Mouse (Mus musculus): ENCODE results near the gene Spag6l. TPM values are rescaled to one million over a fixed set of nuclear protein-coding genes. Genes with fewer than 3 reads are reported as not detected.

The Spag6l gene
- polyA plus RNA-seq, 1 experiment from 2014 or later, result 0.35 TPM

DNA sequence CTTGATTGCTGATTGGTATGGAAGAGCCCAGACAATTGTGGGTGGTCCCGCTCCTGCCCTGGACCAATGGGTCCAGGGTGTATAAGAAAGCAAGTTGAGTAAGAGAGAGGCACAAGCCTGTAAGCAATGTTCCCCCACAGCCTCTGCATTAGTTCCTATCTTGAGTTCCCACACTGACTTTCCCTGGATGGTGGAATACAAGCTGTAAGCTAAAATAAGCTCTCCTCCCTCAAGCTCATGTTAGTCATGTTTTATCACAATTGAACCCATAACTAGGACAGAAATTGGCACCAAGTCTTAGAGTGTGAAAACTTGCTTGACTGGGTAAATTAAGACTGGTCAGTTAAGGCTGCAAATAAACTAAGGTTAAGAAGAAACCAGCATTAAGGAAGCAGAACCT is 26.3 kb upstream of the Spag6l start:
- WGBS, result 83% methylated on average over 1 of the region's 1 CpGs
- no peak overlapping the region for H3K27ac ChIP-seq
- H3K4me1 ChIP-seq (replicated peaks), result no peaks in the 10 kb centered on the region
- H3K9me3 ChIP-seq, result peaks cover 8% of the 10 kb centered on the region; the same call in 1 of the 2 replicates
- H3K27me3 ChIP-seq, result no peaks in the 10 kb centered on the region
- no peak for ATAC-seq (ENCODE audit: insufficient number of reproducible peaks, insufficient read depth, low FRiP score, low TSS enrichment, low read depth)
- H3K9ac ChIP-seq (replicated peaks), result no peak overlapping the region
- H3K4me2 ChIP-seq, result no peak overlapping the region
- no peaks in the 10 kb centered on the region for H3K36me3 ChIP-seq
- no peak overlapping the region for H3K4me3 ChIP-seq (replicated peaks)

DNA sequence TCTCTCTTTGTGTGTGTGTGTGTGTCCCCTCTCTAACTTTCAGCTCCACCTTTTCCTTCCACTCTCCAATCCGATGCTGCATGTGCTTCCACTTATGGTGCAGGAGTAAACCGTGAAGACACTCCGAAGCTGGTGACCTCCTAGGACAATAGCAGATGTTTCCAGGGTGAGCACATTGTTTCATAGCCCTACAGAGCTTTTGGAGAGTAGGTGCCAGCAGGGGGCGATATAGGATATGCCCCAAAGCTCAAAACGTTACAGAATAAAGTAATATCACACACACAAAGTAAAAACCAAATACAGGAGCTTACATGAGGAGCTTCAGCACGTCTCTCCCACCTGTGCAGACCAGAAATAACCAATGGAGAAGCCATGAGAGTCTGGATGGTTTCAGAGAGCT is 25.6 kb upstream of the Spag6l start:
- ATAC-seq (ENCODE audit: insufficient number of reproducible peaks, insufficient read depth, low FRiP score, low TSS enrichment, low read depth), result no peak
- Histone ChIP-seq H3K27me3 (no peaks in the 10 kb centered on the region), H3K27ac (no peak overlapping the region), H3K4me2 (no peak overlapping the region), H3K4me1 (replicated peaks) (no peaks in the 10 kb centered on the region), H3K9me3 (peaks cover 8% of the 10 kb centered on the region; the same call in 1 of the 2 replicates), H3K36me3 (no peaks in the 10 kb centered on the region), H3K4me3 (replicated peaks) (no peak overlapping the region), H3K9ac (replicated peaks) (no peak overlapping the region)
- 33% methylated on average over 6 of the region's 6 CpGs for whole genome bisulfite sequencing

DNA sequence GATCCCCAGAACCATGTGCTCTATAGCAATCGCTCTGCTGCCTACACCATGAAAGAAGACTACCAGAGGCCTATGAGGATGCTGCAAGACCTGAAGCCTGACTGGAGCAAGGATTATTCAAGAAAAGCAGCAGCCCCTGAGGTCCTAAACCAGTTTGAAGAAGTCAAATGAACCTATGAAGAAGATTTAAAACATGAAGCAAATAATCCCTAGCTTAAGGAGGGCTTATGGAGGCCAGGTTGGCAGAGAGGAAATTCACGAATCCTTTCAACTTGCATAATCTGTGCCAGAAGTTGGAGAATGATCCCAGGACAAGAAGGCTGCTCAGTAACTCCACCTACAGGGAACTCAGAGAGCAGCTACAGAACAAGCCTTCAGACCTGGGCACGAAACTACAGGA is 23.2 kb upstream of the Spag6l start:
- WGBS, result 74% methylated on average over 3 of the region's 3 CpGs
- Histone ChIP-seq H3K9me3 (peaks cover 8% of the 10 kb centered on the region; the same call in 1 of the 2 replicates), H3K4me2 (no peak overlapping the region), H3K4me3 (replicated peaks) (no peak overlapping the region), H3K36me3 (no peaks in the 10 kb centered on the region), H3K4me1 (replicated peaks) (no peaks in the 10 kb centered on the region), H3K27ac (no peak overlapping the region), H3K27me3 (no peaks in the 10 kb centered on the region), H3K9ac (replicated peaks) (no peak overlapping the region)
- ATAC-seq (ENCODE audit: insufficient number of reproducible peaks, insufficient read depth, low FRiP score, low TSS enrichment, low read depth), result no peak

DNA sequence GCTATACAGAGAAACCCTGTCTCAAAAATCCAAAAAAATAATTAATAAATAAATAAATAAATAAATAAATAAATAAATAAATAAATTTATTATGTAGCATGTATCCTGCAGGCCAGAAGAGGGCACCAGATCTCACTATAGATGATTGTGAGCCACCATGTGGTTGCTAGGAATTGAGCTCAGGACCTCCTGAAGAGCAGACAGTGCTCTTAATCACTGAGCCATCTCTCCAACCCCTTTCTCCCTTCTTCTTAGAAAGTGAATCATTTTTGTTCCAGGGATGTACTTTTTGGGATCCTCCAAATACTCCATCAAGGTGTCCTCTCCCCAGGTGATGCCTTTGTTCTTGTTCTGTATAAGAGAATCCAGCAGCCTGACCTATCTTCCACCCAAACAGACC is 19.9 kb upstream of the Spag6l start:
- Histone ChIP-seq H3K27me3 (no peaks in the 10 kb centered on the region), H3K4me3 (replicated peaks) (no peak overlapping the region), H3K4me2 (no peak overlapping the region), H3K4me1 (replicated peaks) (no peaks in the 10 kb centered on the region), H3K36me3 (no peaks in the 10 kb centered on the region), H3K9ac (replicated peaks) (no peak overlapping the region), H3K9me3 (peaks cover 8% of the 10 kb centered on the region; the same call in 1 of the 2 replicates), H3K27ac (no peak overlapping the region)
- no peak for ATAC-seq (ENCODE audit: insufficient number of reproducible peaks, insufficient read depth, low FRiP score, low TSS enrichment, low read depth)

DNA sequence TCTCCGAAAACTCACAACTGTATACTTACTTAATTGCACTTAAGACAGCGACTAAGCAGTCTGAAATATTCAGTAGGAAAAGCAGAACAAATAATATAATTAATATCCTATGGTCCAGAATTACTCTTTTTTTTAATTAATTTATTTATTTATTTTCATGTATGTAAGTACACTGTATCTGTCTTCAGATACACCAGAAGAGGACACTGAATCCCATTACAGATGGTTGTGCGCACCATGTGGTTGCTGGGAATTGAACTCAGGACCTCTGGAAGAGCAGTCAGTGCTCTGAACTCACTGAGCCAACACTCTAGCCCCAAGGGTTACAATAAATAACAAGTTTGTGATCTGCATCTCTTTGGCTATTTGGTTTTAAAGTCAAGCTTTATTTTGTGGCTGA is 415 bp upstream of the Spag6l start:
- Histone ChIP-seq H3K4me1 (replicated peaks) (no peaks in the 10 kb centered on the region), H3K4me2 (no peak overlapping the region), H3K9ac (replicated peaks) (no peak overlapping the region), H3K9me3 (no peaks in the 10 kb centered on the region), H3K4me3 (replicated peaks) (no peak overlapping the region), H3K27me3 (no peaks in the 10 kb centered on the region), H3K36me3 (no peaks in the 10 kb centered on the region), H3K27ac (no peak overlapping the region)
- 77% methylated on average over 3 of the region's 3 CpGs for WGBS
- no peak for ATAC-seq (ENCODE audit: insufficient number of reproducible peaks, insufficient read depth, low FRiP score, low TSS enrichment, low read depth)

DNA sequence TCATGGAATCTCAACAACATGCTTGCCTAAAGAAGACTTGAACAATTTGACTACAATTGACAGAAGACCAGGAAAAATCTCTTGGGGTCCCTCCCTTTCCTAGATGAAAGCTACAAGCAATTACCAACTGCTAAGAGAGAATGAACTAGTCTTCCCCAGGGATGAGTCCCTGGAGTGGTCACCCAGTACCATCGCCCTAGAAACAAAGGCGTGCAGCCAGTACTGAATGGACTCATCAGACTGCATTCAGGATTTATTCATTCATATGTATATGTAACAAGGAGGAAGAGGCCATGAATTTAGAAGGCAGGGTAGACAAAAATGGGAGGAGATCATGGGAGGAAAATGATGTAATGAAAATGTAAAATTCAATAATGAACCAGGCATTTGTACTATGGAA is 3.0 kb downstream of the Spag6l start:
- no peak for ATAC-seq (ENCODE audit: insufficient number of reproducible peaks, insufficient read depth, low FRiP score, low TSS enrichment, low read depth)
- H3K9ac ChIP-seq (replicated peaks), result no peak overlapping the region
- WGBS, result 92% methylated on average over 2 of the region's 2 CpGs

DNA sequence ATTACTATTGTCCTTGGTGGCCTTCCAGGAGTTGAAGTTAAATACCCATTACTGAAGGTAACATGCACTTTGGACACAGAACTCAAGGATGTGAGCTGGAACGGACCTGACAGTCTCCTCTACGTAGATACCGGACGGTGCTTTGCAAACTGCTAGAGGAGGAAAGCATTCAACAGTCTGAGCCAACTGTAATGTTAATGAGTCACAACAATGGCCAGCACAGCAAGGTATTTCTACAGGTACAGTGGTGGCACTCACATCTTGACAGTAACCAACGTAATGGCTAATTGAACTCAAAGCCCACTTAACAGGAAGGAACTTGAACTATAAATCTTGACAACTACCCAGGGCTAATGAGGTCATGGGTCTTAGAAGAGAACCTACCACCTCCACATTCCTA is 3.8 kb downstream of the Spag6l start:
- H3K9ac ChIP-seq (replicated peaks), result no peak overlapping the region
- no peaks in the 10 kb centered on the region for H3K4me1 ChIP-seq (replicated peaks)
- 47% methylated on average over 5 of the region's 5 CpGs for WGBS
- no peaks in the 10 kb centered on the region for H3K27me3 ChIP-seq
- H3K27ac ChIP-seq, result no peak overlapping the region
- ATAC-seq (ENCODE audit: insufficient number of reproducible peaks, insufficient read depth, low FRiP score, low TSS enrichment, low read depth), result no peak
- H3K4me3 ChIP-seq (replicated peaks), result no peak overlapping the region
- H3K9me3 ChIP-seq, result no peaks in the 10 kb centered on the region
- H3K36me3 ChIP-seq, result no peaks in the 10 kb centered on the region
- H3K4me2 ChIP-seq, result no peak overlapping the region

More for the DNA sequence above, 3.0 kb downstream of the Spag6l start:
- Histone ChIP-seq H3K27me3 (no peaks in the 10 kb centered on the region), H3K4me2 (no peak overlapping the region), H3K9me3 (no peaks in the 10 kb centered on the region), H3K36me3 (no peaks in the 10 kb centered on the region), H3K27ac (no peak overlapping the region), H3K4me1 (replicated peaks) (no peaks in the 10 kb centered on the region), H3K4me3 (replicated peaks) (no peak overlapping the region)

DNA sequence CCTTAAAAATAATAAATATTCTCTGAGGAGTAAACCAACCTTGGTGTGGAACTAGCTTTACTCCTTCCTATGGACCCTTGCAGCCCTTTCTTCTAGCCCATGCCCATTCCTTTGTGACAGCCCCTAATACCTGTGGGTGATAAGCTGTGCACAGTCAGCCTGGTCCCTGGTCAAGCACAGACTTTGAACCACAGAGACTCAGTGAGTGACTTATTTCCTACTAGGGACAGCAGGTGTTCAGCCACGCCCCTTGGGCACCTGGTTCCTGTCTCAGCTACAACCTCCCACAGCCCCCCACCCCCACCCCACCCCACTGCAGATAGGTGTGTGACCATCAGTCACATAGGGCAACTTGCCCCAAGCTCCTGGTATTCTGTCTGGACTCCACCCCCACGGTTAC is 22.9 kb downstream of the Spag6l start:
- no peak overlapping the region for H3K27ac ChIP-seq
- no peaks in the 10 kb centered on the region for H3K4me1 ChIP-seq (replicated peaks)
- H3K9ac ChIP-seq (replicated peaks), result no peak overlapping the region
- H3K27me3 ChIP-seq, result no peaks in the 10 kb centered on the region
- no peak overlapping the region for H3K4me2 ChIP-seq
- no peaks in the 10 kb centered on the region for H3K36me3 ChIP-seq
- H3K4me3 ChIP-seq (replicated peaks), result no peak overlapping the region
- no peaks in the 10 kb centered on the region for H3K9me3 ChIP-seq
- 72% methylated on average over 2 of the region's 2 CpGs for WGBS
- ATAC-seq (ENCODE audit: insufficient number of reproducible peaks, insufficient read depth, low FRiP score, low TSS enrichment, low read depth), result no peak

Other genes starting within 250 kb of the Spag6l start
- 11.6 and 12.4 TPM in 2 replicates for gene Fgd4, start 228.9 kb downstream of the Spag6l start, polyA plus RNA-seq (2016; fragmentation: Nextera tagmentation; extraction: Ambion mirVana)
- gene Olfr19, start 153.1 kb downstream of the Spag6l start, polyA plus RNA-seq (2016; fragmentation: Nextera tagmentation; extraction: Ambion mirVana), result not detected in 2 replicates
- 0.25 TPM in 1 of 2 replicates, not detected in the other for gene Igll1, start 34.5 kb upstream of the Spag6l start, polyA plus RNA-seq (2016; fragmentation: Nextera tagmentation; extraction: Ambion mirVana)
- gene Top3b, start 41.3 kb upstream of the Spag6l start, polyA plus RNA-seq (2016; fragmentation: Nextera tagmentation; extraction: Ambion mirVana), result 73.0 and 81.2 TPM in 2 replicates
- 2.8 and 4.0 TPM in 2 replicates for gene Vpreb1, start 41.4 kb upstream of the Spag6l start, polyA plus RNA-seq (2016; fragmentation: Nextera tagmentation; extraction: Ambion mirVana)
- gene Ppm1f, start 67.0 kb upstream of the Spag6l start, polyA plus RNA-seq (2016; fragmentation: Nextera tagmentation; extraction: Ambion mirVana), result 40.5 and 41.9 TPM in 2 replicates
- 142 and 144 TPM in 2 replicates for gene Mapk1, start 153.9 kb upstream of the Spag6l start, polyA plus RNA-seq (2016; fragmentation: Nextera tagmentation; extraction: Ambion mirVana)
- 83.2 and 85.9 TPM in 2 replicates for gene Ypel1, start 240.2 kb upstream of the Spag6l start, polyA plus RNA-seq (2016; fragmentation: Nextera tagmentation; extraction: Ambion mirVana)